Mouse (Mus musculus): ENCODE results near the gene Zfp169.

DNA sequence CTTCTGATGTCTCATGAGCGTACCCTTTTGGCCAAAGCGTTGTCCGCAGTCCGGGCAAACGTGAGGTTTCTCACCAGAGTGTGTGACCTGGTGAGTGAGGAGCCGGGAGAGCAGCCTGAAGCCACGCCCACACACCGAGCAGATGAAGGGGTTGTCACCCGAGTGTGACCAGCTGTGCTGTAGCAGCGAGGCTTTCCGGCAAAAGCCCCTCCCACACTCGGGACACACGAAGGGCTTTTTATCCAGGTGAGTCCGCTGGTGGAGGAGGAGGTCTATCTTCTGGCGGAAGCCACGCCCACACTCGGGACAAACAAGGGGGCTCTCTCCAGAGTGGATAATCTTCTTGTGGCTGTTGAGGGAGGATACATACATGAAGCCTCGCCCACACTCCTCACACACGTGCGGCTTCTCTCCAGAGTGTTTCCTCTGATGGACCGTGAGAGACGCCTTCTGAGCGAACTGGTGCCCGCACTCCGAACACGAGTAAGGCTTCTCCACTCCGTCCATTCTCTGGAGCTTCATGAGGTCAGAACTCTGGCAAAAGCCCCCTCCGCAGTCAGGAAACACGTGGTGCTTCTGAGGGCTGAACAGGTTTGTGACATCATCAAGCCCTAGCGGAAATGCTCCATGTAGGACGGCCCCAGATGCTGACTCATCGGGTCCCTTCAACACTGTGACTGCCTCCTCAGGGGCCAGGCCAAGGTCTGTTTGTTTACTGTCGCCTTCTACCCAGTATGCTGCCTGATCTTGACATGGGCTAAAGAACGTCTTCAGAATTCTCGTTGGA, 22.7 kb downstream of the Zfp169 start:
- TF ChIP-seq CTCF (IDR thresholded peaks at IDR 0.05; ENCODE audit: extremely low read depth, insufficient read depth, insufficient read length, insufficient replicate concordance) = no peak
- TF ChIP-seq POLR2A (IDR thresholded peaks at IDR 0.05; ENCODE audit: low read depth, low read length) = no peak
